Mouse (Mus musculus): ENCODE measurements around the gene Gm14548. TPM values are rescaled to one million over a fixed set of nuclear protein-coding genes. Genes with fewer than 3 reads are reported as not detected.
"Not testable (repeated sequence)": the region's sequence is repeated elsewhere in the genome, so short reads cannot be mapped to it uniquely, and the experiment has no call there.

The Gm14548 gene
- polyA plus RNA-seq (2015; fragmentation: Nextera tagmentation; extraction: Ambion mirVana) = not detected in 2 replicates

DNA sequence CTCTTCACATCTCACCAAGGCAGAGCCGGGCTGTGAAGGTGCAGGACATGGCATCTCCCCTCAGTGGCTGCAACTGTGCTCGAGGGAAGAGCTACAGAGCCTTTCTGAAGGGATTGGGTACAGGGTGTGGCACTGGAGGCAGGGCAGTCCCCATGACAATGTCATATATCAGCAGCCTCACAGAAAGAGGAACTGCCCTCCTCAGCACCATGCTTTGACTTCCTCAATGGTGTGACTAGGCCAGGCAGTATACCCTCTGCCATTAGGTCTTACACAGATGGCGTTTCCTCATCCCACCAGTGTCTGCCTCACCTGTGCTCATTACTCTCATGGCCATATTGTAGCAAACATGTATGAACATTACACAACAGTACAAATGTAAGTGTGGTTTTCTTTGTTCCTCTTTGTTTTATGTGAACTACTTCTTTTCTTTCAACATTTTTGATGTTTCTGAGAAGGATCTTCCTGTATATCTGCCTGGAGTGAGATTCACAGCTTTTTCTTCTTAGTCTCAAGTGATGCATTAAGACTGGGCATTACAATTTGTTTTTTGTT is at the start of gene Gm14548:
Gm14548 (minus strand) TSS at position 85 of the 555 bp plus-strand sequence.
- not testable (repeated sequence) for H3K9ac ChIP-seq (ENCODE audit: low read depth, low read length); H3K4me2 ChIP-seq (ENCODE audit: low read length); H3K27me3 ChIP-seq (ENCODE audit: control insufficient read depth, insufficient read depth, low read depth, low read length); H3K4me1 ChIP-seq (ENCODE audit: control insufficient read depth, insufficient read depth, low read length); H3K9me3 ChIP-seq (replicated peaks; ENCODE audit: control insufficient read depth, low read length, poor library complexity, severe bottlenecking); H3K36me3 ChIP-seq (ENCODE audit: control insufficient read depth, insufficient read depth, low read length); H3K27ac ChIP-seq (ENCODE audit: low read length); H3K4me3 ChIP-seq (ENCODE audit: low read depth, low read length); ATAC-seq
- WGBS = 63% methylated on average over 3 of the region's 3 CpGs

DNA sequence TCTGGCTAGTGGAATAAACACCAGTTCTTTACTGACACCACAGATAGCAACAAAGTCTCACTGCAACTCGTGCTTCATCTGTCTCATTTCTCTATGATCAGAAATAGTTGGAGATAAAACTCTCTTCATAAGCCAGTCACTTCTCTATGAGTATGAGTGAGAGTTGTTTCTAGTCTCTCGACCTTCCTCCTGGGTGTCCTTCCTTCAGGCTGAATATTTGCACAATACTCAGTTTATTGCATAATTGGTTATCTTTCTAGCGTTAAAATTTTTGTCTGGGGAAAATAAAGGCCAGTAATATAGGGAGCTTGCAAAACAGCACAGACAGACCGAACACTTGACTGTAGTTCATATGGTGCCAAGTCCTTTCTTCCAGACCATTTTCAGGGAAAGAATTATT is 48.2 kb upstream of the Gm14548 start:
- H3K4me1 ChIP-seq (ENCODE audit: control insufficient read depth, insufficient read depth, low read length) = no peaks in the 10 kb centered on the region
- WGBS = 70% methylated on average over 4 of the region's 4 CpGs
- H3K4me2 ChIP-seq (ENCODE audit: low read length) = no peak overlapping the region
- H3K36me3 ChIP-seq (ENCODE audit: control insufficient read depth, insufficient read depth, low read length) = no peaks in the 10 kb centered on the region
- no peak overlapping the region for H3K27ac ChIP-seq (ENCODE audit: low read length)
- no peak overlapping the region for H3K9ac ChIP-seq (ENCODE audit: low read depth, low read length)
- H3K9me3 ChIP-seq (replicated peaks; ENCODE audit: control insufficient read depth, low read length, poor library complexity, severe bottlenecking) = 0 out of 2 replicates have a peak, but pooled peaks cover 2% of the 10 kb centered on the region
- H3K4me3 ChIP-seq (ENCODE audit: low read depth, low read length) = no peak overlapping the region
- no peaks in the 10 kb centered on the region for H3K27me3 ChIP-seq (ENCODE audit: control insufficient read depth, insufficient read depth, low read depth, low read length)
- ATAC-seq = no peak

DNA sequence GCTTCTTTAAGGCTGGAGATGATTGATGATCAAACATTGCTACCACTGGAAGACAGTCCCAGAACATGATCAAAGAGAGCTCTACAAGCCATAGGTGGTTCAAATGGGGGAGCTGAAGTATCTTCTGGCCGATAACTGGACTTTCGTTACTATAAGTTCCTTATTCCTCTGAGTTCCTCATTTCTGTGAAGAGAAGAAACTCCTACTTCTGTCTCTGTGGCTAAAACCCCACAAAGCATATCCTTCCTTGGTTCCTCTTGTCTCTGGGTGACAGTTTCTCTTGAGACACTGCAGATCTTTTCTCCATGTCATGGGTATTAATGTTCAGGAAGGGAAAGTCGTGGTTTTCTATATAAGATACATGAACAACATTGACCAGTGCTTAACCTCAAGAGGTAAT is 43.0 kb upstream of the Gm14548 start:
- no peaks in the 10 kb centered on the region for H3K4me1 ChIP-seq (ENCODE audit: control insufficient read depth, insufficient read depth, low read length)
- no peaks in the 10 kb centered on the region for H3K36me3 ChIP-seq (ENCODE audit: control insufficient read depth, insufficient read depth, low read length)
- H3K27me3 ChIP-seq (ENCODE audit: control insufficient read depth, insufficient read depth, low read depth, low read length) = no peaks in the 10 kb centered on the region
- no peak overlapping the region for H3K4me2 ChIP-seq (ENCODE audit: low read length)
- peaks cover 2% of the 10 kb centered on the region; the same call in 1 of the 2 replicates for H3K9me3 ChIP-seq (replicated peaks; ENCODE audit: control insufficient read depth, low read length, poor library complexity, severe bottlenecking)
- no peak overlapping the region for H3K4me3 ChIP-seq (ENCODE audit: low read depth, low read length)
- WGBS = 80% methylated on average over 3 of the region's 3 CpGs
- no peak overlapping the region for H3K27ac ChIP-seq (ENCODE audit: low read length)
- no peak for ATAC-seq
- H3K9ac ChIP-seq (ENCODE audit: low read depth, low read length) = no peak overlapping the region

DNA sequence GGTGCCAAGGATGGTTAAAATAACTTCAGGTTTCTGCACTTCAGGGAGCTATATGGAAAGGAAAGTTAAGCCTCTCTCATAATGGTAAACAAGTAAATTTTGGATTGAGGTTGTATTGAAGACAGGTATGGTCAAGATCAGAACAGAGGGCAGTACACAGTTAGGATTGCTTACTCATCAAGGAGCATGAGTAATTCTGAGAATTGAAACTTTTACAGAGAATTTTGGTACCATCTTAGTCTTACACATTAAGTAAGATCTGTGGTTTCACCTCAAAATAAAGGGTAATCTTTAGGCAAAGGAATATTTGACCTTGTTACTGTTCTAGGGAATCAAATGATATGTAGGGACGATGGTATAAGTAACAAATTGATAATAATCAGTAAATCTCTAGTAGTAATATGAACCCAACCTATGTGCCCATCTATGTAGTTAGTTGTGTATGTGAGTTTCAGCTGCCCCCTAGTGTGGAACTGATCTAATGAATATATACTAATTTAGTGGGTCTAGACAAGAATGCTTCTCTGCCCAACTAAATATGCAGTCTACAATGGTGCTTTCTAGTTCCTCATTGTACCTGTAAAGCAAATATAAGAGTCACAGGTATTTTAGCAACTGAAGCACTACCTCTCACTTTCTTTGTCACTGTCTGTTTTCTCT is 42.1 kb upstream of the Gm14548 start:
- H3K9me3 ChIP-seq (replicated peaks; ENCODE audit: control insufficient read depth, low read length, poor library complexity, severe bottlenecking) = no peaks in the 10 kb centered on the region; the same call in 1 of the 2 replicates
- no peaks in the 10 kb centered on the region for H3K4me1 ChIP-seq (ENCODE audit: control insufficient read depth, insufficient read depth, low read length)
- H3K9ac ChIP-seq (ENCODE audit: low read depth, low read length) = no peak overlapping the region
- no peak overlapping the region for H3K4me2 ChIP-seq (ENCODE audit: low read length)
- H3K27me3 ChIP-seq (ENCODE audit: control insufficient read depth, insufficient read depth, low read depth, low read length) = no peaks in the 10 kb centered on the region
- ATAC-seq = no peak
- H3K27ac ChIP-seq (ENCODE audit: low read length) = no peak overlapping the region
- no peak overlapping the region for H3K4me3 ChIP-seq (ENCODE audit: low read depth, low read length)
- no peaks in the 10 kb centered on the region for H3K36me3 ChIP-seq (ENCODE audit: control insufficient read depth, insufficient read depth, low read length)
- 67% methylated on average over 1 of the region's 1 CpGs for WGBS

DNA sequence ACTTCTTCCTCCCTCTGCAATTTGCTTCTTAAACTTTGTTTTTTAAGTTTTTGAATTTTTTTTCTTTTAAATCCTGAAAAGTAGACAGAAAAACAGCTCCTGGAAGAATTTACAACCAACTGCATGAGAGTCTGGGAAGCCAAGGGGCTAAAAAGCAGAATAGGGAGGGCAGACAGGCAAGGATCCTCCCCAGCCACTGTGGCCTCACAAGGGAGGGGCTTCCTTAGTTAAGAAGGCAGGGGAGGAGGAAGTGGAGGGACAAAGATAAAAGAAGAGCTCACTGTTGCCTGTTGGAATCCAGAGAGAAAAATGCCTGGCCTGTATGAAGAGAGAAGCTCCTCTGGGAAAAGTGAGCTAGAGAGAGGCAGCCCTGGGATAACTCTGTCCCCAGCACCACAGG is 37.6 kb upstream of the Gm14548 start:
- not testable (repeated sequence) for H3K36me3 ChIP-seq (ENCODE audit: control insufficient read depth, insufficient read depth, low read length); H3K27ac ChIP-seq (ENCODE audit: low read length); H3K4me1 ChIP-seq (ENCODE audit: control insufficient read depth, insufficient read depth, low read length); H3K4me2 ChIP-seq (ENCODE audit: low read length); H3K9ac ChIP-seq (ENCODE audit: low read depth, low read length); ATAC-seq; H3K4me3 ChIP-seq (ENCODE audit: low read depth, low read length); H3K27me3 ChIP-seq (ENCODE audit: control insufficient read depth, insufficient read depth, low read depth, low read length); H3K9me3 ChIP-seq (replicated peaks; ENCODE audit: control insufficient read depth, low read length, poor library complexity, severe bottlenecking)

DNA sequence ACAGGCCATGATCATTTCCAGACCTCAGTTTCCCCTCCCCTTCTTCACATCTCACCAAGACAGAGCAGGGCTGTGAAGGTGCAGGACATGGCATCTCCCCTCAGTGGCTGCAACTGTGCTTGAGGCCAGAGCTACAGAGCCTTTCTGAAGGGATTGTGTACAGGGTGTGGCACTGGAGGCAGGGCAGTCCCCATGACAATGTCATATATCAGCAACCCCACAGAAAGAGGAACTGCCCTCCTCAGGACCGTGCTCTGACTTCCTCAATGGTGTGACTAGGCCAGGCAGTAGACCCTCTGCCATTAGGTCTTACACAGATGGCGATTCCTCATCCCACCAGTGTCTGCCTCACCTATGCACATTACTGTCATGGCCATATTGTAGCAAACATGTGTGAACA is 17.5 kb upstream of the Gm14548 start, which contains the start of gene Lilra6:
Lilra6 (minus strand) TSS at position 117 of the 400 bp plus-strand sequence.
- H3K4me3 ChIP-seq (ENCODE audit: low read depth, low read length); H3K4me2 ChIP-seq (ENCODE audit: low read length); H3K36me3 ChIP-seq (ENCODE audit: control insufficient read depth, insufficient read depth, low read length); H3K9me3 ChIP-seq (replicated peaks; ENCODE audit: control insufficient read depth, low read length, poor library complexity, severe bottlenecking); H3K4me1 ChIP-seq (ENCODE audit: control insufficient read depth, insufficient read depth, low read length); H3K27me3 ChIP-seq (ENCODE audit: control insufficient read depth, insufficient read depth, low read depth, low read length); ATAC-seq; H3K27ac ChIP-seq (ENCODE audit: low read length); H3K9ac ChIP-seq (ENCODE audit: low read depth, low read length): not testable (repeated sequence)
- 76% methylated on average over 2 of the region's 2 CpGs for WGBS

DNA sequence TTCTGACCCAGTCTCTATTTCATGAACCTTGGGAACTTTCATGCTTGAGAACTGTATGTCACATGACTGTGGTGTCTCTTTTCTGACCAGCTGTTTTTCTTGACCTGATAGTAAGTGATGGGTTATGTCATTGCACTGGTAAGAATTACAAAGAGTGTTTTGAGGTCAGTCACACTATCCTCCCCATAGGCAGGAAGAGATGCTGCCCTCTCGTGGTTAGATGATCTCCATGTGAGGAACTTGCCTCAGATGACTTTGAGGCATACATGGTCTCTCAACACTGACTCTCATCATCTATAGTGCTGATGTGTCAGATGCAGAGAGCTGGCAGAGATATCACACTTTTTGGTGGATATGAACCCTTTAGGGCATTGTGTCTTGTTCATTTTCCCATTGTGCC is 5.8 kb upstream of the Gm14548 start:
- no peak for ATAC-seq
- Histone ChIP-seq H3K27me3 (ENCODE audit: control insufficient read depth, insufficient read depth, low read depth, low read length) (no peaks in the 10 kb centered on the region), H3K9ac (ENCODE audit: low read depth, low read length) (no peak overlapping the region), H3K36me3 (ENCODE audit: control insufficient read depth, insufficient read depth, low read length) (no peaks in the 10 kb centered on the region), H3K27ac (ENCODE audit: low read length) (no peak overlapping the region), H3K4me3 (ENCODE audit: low read depth, low read length) (no peak overlapping the region), H3K4me1 (ENCODE audit: control insufficient read depth, insufficient read depth, low read length) (no peaks in the 10 kb centered on the region), H3K4me2 (ENCODE audit: low read length) (no peak overlapping the region), H3K9me3 (replicated peaks; ENCODE audit: control insufficient read depth, low read length, poor library complexity, severe bottlenecking) (no peaks in the 10 kb centered on the region)
- WGBS = 27% methylated on average over 1 of the region's 1 CpGs

DNA sequence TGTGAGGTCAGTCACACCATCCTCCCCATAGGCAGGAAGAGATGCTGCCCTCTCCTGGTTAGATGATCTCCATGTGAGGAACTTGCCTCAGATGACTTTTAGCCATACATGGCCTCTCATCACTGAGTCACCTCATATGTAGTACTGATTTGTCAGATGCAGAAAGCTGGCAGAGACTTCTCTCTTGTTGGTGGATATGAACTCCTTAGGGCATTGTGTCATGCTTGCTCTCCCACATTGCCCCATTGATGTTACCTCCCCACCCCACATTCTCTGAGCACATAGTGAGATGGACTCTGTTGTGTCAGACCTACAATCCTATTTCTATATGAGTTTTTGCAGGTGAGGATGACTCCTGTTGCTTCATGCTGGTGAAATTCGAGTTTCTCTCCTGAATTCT is 22.9 kb downstream of the Gm14548 start:
- not testable (repeated sequence) for H3K27me3 ChIP-seq (ENCODE audit: control insufficient read depth, insufficient read depth, low read depth, low read length); ATAC-seq

DNA sequence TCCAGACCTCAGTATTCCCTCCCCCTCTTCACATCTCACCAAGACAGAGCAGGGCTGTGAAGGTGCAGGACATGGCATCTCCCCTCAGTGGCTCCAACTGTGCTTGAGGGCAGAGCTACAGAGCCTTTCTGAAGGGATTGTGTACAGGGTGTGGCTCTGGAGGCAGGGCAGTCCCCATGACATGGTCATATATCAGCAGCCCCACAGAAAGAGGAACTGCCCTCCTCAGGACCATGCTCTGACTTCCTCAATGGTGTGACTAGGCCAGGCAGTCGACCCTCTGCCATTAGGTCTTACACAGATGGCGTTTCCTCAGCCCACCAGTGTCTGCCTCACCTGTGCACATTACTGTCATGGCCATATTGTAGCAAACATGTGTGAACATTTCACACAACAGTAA is 53.0 kb downstream of the Gm14548 start, which contains the start of gene Pira2:
Pira2 (minus strand) TSS at position 101 of the 400 bp plus-strand sequence.
- not testable (repeated sequence) for ATAC-seq; H3K9me3 ChIP-seq (replicated peaks; ENCODE audit: control insufficient read depth, low read length, poor library complexity, severe bottlenecking); H3K4me3 ChIP-seq (ENCODE audit: low read depth, low read length); H3K4me1 ChIP-seq (ENCODE audit: control insufficient read depth, insufficient read depth, low read length); H3K27me3 ChIP-seq (ENCODE audit: control insufficient read depth, insufficient read depth, low read depth, low read length); H3K36me3 ChIP-seq (ENCODE audit: control insufficient read depth, insufficient read depth, low read length); H3K9ac ChIP-seq (ENCODE audit: low read depth, low read length); H3K27ac ChIP-seq (ENCODE audit: low read length); H3K4me2 ChIP-seq (ENCODE audit: low read length)
- WGBS = no CpG with 5 or more reads among the region's 2 CpGs

More for the DNA sequence above, 22.9 kb downstream of the Gm14548 start:
- H3K4me2 ChIP-seq (ENCODE audit: low read length); H3K4me1 ChIP-seq (ENCODE audit: control insufficient read depth, insufficient read depth, low read length); H3K9ac ChIP-seq (ENCODE audit: low read depth, low read length); H3K27ac ChIP-seq (ENCODE audit: low read length); H3K36me3 ChIP-seq (ENCODE audit: control insufficient read depth, insufficient read depth, low read length); H3K9me3 ChIP-seq (replicated peaks; ENCODE audit: control insufficient read depth, low read length, poor library complexity, severe bottlenecking); H3K4me3 ChIP-seq (ENCODE audit: low read depth, low read length): not testable (repeated sequence)
- WGBS = no CpG with 5 or more reads among the region's 1 CpGs

All from midbrain, embryonic 16.5 days (tissue).